Mouse (Mus musculus): ENCODE results near the gene Atoh8.

Atoh8 gene

GRCm38 (mm10) chr6:72254588-72255075 lies 19.3 kb upstream of the Atoh8 start:
- no peak for DNase-seq (ENCODE audit: low spot score)

- DNase-seq (ENCODE audit: low spot score) = no peak
Measured at GRCm38 (mm10) chr6:72253911-72254587, 18.7 kb upstream of the Atoh8 start.

DNA sequence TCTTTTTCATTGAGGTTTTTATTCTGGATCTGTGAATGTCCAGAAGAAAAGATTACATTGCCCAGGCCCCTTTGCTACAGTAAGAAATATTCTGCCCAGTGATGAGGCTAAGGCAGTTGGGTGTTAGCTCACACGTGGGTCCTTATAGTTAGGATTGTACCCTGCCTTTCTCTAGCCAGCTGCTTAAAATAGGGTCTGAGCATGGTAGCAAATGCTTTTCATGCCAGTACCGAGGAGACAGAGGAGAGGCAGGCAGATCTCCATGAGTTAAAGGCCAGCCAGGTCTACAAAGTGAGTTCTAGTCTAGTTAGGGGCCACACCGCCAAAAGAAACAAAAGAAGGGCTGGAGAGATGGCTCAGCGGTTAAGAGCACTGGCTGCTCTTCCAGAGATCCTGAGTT lies 17.8 kb upstream of the Atoh8 start:
- DNase-seq (ENCODE audit: low spot score) = no peak

DNA sequence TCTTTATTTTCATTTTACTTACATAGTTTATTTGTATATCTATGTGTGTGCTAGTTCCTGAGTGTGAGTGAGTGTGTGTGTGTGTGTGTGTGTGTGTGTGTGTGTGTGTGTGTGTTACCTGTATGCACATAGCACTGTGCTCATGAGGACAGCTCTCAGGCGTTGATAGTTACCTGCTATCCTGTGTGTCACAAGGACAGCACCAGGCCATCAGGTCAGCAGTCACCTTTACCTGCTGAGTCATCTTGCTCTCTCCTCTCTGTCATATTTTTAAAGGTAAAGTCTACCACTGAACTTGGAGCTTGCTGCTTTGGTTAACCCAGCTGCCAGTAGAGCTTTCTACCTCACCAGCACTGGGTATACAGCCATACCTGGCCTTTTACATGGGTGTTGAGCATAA lies 17.1 kb upstream of the Atoh8 start:
- no peak for DNase-seq (ENCODE audit: low spot score)

DNA sequence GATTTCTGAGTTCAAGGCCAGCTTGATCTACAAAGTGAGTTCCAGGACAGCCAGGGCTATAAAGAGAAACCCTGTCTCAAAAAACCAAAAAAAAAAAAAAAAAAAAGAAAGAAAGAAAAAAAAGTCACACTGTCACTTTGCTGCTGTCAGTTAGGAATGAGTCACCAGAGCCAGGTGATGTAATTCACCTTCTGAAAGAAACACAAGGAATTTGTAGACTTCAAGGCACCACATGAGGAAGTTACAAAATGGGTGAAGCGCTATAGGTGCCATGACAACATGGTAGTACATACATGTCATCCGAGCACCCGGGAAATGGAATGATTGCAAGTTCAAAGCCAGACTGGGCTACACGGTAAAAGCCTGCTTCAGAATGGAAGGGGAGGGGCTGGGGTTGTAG lies 14.6 kb upstream of the Atoh8 start:
- DNase-seq (ENCODE audit: low spot score) = no peak

- DNase-seq (ENCODE audit: low spot score) = no peak
Measured at GRCm38 (mm10) chr6:72248150-72248914, 13.0 kb upstream of the Atoh8 start.

DNA sequence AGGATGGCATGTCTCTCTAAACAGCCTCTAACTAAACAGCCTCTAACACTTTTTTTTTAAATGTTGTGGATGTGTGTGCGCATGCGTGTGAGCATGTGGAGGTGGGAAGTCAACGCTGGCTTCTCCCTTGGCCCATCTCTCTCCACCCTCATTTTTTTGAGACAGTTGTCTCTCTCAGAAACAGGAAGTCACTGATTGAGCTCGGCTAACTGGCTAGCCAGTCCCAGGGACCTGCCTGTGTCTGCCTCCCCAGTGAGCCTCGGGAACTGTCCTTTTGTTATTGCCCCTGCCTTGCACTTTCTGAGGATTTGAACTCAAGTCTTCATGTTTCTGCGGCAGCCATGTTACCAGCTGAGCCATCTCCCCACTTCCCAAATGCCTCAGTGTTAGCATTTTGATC lies 10.9 kb upstream of the Atoh8 start:
- no peak for DNase-seq (ENCODE audit: low spot score)

DNA sequence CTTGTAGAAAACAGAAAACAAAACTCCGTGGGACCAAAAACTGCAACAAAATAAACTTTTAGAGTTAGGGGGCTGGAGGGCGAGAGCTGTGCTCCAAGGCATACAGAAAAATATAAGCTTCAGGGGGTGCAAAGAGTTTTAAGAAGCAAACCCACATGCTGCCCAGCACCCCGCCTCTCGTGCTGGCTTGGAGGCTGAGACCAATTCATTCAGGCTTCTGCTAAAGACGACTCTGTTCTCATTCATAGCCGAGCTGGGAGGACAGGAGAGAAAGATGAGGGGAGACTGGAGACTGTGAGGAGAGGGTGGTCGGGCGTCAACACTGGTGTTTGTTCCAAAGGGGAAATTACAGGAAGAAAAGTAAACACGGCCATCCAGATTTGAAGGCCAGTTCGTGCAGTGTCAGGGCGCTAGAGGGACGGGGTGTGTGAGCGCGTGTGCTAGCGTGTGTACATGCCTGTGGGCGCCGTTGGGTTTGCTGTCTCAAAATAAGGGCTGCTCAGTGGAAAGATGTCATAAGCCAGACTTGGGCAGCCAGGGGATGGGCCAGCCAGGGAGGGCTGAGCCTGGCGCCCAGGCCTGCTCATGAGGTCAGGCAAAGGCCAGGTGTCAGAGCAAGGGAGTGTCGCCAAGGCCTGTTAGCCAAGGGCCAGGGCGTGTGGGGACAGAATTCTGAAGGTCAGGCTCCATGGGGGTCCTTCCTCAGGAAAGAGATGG lies 9.3 kb upstream of the Atoh8 start:
- DNase-seq (ENCODE audit: low spot score) = no peak

DNA sequence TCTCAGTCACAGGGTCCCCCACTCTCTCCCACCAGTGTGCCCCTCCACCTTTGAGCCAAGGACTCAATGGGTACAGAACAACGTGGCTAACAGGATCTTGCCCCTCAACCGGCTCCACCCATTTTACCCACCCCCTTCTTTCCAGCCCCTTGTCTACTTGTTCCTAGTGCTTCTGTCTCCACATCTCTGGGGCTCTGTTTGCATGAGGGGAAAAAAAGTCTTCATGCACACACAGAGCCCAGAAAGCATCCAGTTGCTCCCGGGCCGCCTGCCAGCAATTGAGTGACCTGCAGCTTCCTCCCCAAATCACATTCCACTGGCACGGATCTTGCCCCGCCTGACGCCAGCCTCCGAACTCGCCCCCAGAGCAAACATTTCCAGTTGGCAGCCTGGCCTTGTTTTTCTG lies 8.8 kb upstream of the Atoh8 start:
- DNase-seq (ENCODE audit: low spot score) = peak; percentile 84

DNA sequence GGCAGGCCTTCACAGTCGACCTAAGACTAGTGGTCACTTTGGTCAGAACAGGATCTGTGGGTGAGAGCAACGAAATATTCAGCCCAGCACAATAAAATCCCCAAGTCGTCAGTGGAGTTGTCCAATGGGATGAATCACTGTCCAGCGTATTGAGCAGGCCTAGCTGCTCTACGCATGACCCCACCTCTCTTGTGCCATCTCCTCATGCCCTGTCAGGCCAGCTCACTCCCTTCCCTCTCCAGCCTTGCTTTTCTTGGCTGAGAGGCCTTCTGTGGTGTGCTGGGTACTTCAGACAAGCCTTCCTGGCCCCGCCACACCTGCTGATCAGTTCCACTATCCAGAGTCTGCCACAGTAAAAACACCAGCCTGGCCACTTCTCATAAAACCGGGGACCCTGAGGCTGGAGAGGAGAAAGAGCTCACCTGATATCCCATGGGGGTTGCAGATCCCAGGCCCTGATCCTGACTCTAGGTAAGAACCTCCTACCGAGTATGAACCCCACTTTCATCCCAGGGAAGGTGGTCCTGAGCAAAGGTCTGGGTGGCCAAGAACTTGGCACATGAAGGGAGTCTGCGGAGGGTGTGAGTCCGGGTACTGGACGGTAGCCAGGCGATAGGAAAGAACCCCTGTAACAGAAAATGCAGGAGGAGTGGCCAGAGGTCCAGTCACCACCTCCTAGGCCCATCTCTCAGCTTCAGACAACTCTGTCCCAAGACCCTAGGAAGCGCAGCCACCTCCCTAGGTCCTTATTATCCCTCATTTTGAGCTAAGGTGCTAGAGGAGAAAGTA lies 7.3 kb upstream of the Atoh8 start:
- DNase-seq (ENCODE audit: low spot score) = no peak

GRCm38 (mm10) chr6:72241843-72242154 lies 6.4 kb upstream of the Atoh8 start:
- DNase-seq (ENCODE audit: low spot score) = no peak

DNA sequence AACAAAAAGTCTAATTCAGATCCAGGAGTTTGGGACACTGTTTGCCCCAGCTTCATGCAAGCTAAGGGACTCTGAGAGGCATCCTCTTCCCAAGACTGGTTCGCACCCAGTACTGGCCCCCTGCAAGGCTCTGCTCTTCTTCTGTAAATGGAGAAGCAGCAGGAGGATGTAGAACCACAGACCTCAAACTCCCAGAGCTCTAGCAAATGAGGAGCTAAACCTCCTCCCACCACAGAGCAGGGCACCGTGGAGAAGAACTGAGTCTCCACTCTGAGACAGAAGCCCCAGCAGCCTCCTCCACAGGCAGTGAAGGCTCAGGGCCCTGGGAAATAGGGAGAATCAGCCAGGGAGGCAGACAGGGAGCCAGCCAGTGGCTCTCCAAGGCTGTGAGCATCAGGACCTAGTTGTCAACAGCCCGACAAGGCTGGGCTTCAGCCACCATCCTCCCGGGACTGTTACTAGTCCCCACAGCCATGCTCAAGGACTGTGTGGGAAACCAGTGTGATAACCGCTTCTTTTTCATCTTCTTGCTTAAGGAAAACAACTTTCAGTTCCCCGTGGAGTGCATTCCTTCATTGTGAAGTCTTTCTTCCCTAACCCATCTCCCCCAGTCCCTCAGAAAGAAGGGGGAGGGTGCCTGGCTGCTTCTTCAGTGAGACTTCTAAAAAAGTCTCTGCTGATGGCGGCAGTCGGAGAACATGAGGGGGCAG lies 5.9 kb upstream of the Atoh8 start:
- no peak for DNase-seq (ENCODE audit: low spot score)

DNA sequence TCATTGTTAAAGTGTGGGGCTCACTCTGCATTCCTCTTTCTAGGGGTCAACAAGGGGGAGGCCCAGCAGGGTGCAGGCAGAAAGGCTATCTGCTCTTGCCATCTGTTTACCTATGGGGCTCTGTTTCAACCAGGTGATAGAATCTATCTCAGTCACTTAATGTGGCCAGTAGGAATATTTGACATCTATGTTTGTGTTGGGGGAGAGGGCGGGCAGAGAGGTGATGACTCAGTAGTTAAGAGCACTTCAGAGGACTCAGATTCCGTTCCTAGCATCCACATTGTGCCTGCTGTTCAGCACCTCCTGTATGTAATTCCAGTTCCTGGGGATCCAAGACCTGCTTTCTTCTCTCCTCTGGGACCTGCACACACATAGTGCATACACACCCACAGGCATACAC lies 4.7 kb upstream of the Atoh8 start:
- DNase-seq (ENCODE audit: low spot score) = no peak

DNA sequence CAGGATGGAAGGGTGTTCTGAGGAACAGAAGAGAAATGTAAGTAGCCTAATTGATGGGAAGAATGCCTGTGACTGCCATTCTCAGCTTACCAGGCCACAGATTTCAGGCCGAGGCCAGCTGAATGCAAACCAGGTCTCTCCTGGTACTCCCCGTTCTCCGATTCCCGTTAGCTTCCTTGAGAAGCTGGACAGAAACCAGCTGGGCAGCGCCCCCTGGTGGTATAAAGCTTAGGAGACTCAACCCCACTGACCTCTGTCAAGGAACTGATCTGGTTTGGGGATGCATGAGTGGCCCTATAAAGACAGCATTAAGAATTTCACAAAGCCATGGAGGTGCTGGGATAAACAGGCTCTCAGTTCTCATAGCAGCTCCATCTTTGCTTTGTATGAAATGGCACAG lies 1.7 kb upstream of the Atoh8 start:
- peak; percentile 88 for DNase-seq (ENCODE audit: low spot score)

DNA sequence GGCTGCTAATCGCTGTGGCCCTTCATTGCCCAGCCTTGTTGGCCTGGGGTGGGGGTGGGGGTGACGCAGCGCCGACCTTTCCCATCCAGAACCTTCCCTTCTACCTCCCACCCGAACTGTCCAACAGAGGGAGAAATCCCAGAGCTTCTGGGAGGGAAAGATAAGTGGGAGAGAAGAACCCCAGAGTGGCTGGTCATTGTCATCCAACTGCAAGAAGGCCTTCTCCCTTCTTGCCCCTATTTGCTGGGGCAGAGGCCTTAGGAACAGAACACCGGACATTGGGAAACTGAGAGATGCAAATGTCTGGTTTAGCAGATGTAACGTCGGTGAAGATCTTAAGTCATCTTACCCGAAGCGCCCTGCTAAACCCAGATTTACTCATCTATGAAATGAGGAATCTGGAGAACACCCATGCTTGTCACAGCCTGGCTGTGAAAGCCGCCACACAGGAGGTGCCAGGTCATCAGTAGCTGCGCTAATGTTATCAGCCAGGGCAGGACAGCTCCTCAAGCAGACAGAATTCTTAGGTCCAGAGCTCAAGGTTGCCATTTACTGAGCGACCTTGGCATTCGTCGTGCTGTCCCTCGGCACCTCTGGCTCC lies 530 bp upstream of the Atoh8 start:
- DNase-seq (ENCODE audit: low spot score) = no peak

DNA sequence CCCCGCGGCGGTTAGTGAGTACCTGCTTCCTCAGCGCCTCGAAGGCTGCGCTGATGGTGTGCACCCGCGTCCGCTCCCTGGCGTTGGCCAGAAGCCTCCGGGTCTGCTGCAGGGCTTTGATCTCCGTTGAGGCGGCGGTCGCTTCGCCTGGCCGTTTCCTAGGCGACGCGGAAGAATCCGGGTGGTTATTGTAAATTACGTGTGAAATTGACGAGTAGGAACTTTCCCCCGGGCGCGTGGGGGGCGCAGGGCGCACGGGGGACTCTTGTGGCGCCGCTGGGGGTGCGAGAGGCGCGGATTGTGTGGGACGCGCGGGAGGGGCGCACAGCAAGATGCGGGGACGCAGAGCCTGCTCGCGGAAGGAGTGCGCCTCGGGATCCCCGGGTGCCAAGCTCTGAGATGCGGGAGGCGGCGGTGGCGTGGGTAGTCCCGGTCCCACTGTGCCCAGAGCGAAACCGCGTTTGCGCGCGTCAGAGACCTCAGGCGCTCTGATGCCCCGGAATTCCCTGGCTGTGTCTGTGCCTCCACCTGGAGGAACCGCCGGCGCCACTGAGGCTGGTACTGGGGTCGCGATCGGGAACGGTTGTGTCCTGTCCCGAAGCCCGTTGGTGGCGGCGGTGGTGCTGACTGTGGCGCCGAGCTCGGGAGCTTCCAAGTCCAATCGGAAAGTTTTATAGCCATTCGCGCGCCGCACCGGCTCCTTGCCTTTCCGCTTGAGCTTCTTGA lies 842 bp downstream of the Atoh8 start:
- DNase-seq (ENCODE audit: low spot score) = no peak

GRCm38 (mm10) chr6:72233950-72234349 lies 1.4 kb downstream of the Atoh8 start:
- DNase-seq (ENCODE audit: low spot score) = no peak

DNA sequence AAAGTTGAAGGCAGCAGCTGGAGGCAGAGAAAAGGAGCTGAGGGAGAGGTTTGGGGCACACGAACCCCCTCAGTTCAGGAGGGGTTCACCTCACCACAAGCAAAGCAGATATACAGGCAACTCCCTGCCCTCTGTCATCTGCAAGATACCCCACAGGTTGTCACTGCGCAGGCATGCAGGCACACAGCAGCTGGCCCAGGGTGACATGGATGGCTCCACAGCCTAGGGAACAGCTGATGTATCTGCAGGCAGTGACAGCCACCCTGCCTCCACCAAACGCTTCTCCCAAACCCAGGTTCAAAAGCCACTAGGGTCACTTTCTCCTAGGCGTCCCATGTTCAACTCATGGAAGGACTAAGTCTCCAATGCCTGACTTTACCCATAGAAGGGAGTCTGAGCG lies 2.5 kb downstream of the Atoh8 start:
- no peak for DNase-seq (ENCODE audit: low spot score)

DNA sequence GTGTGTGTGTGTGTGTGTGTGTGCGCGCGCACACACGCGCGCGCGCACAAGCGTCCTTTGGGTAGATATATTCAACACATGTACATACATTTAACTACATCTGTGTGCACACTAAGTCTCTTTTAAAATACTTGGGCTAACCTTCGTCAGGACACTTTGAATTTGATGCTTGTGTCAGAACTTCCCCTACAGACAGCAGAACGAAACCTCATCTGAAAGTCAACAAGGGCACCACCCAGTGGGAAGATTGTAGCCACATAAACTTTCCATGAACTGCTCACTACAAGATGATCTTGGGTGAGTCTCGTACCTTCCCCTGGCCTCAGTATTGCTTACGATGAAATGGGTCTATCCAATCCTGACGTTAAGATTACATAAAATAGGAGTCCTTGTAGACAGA lies 3.0 kb downstream of the Atoh8 start:
- no peak for DNase-seq (ENCODE audit: low spot score)

GRCm38 (mm10) chr6:72230875-72231274 lies 4.5 kb downstream of the Atoh8 start:
- DNase-seq (ENCODE audit: low spot score) = no peak
